Mouse (Mus musculus): Measurements from ENCODE around the gene Ptprc.

- TF ChIP-seq CTCF (IDR thresholded peaks at IDR 0.05; ENCODE audit: borderline replicate concordance, insufficient read depth, low read depth, low read length) (no peak), POLR2A (IDR thresholded peaks at IDR 0.05; ENCODE audit: borderline replicate concordance, insufficient read depth, low read length) (no peak)
Measured at GRCm38 (mm10) chr1:138130145-138130544, 45.4 kb downstream of the Ptprc start.
